Mouse (Mus musculus) kidney, postnatal 0 days (tissue): ENCODE results near the gene Fam19a2. TPM values are rescaled to one million over a fixed set of nuclear protein-coding genes. Genes with fewer than 3 reads are reported as not detected.

ENCODE experiments used
- ATAC-seq: fragments of 200-750 bp; cut with Nextera tagmentation; replicated peaks from 2 replicates; pipeline ENCODE4 v1.8.0; 2017; ENCODE audit warnings: low read depth, moderate number of reproducible peaks, moderate TSS enrichment, moderate library complexity; ENCODE audit not compliant: low FRiP score
- DNase-seq: peaks from one replicate; pipeline ENCODE4 v3.0.0-alpha.2; 2016; ENCODE audit warnings: low spot score
- H3K27ac ChIP-seq: fragments of 300-500 bp; sonication (generic); 2 replicates; pipeline ENCODE4 v1.5.1; 2014; ENCODE audit warnings: mild to moderate bottlenecking
- H3K27me3 ChIP-seq: fragments of 300-500 bp; sonication (generic); 2 replicates; pipeline ENCODE4 v1.6.1; 2014; ENCODE audit warnings: low read length, mixed read lengths; ENCODE audit not compliant: insufficient read depth
- H3K36me3 ChIP-seq: fragments of 300-500 bp; sonication (generic); 2 replicates; pipeline ENCODE4 v1.6.1; 2014; ENCODE audit warnings: low read length, mixed read lengths; ENCODE audit not compliant: insufficient read depth
- H3K4me1 ChIP-seq: fragments of 300-500 bp; sonication (generic); replicated peaks from 2 replicates; pipeline ENCODE4 v1.6.1; 2014; ENCODE audit warnings: antibody characterized with exemption, low read length, mixed read lengths; ENCODE audit not compliant: insufficient read depth
- H3K4me2 ChIP-seq: fragments of 300-500 bp; sonication (generic); 2 replicates; pipeline ENCODE4 v1.6.1; 2014; ENCODE audit warnings: mild to moderate bottlenecking, low read length, moderate library complexity, mixed read lengths
- H3K4me3 ChIP-seq: fragments of 300-500 bp; sonication (generic); replicated peaks from 2 replicates; pipeline ENCODE4 v1.5.1; 2014; ENCODE audit warnings: low read depth, low read length
- H3K9ac ChIP-seq: fragments of 300-500 bp; sonication (generic); 2 replicates; pipeline ENCODE4 v1.6.1; 2014; ENCODE audit warnings: low read depth, low read length
- H3K9me3 ChIP-seq: fragments of 300-500 bp; sonication (generic); replicated peaks from 2 replicates; pipeline ENCODE4 v1.6.1; 2016; ENCODE audit warnings: low read length, inconsistent platforms, mixed read lengths
- CTCF ChIP-seq: IDR thresholded peaks from 2 replicates; pipeline ENCODE4 v1.5.1; 2016; ENCODE audit warnings: antibody characterized with exemption, low read depth, mild to moderate bottlenecking, moderate library complexity
- WGBS: fragments of 180-500 bp; shearing (Covaris S2); extraction: QIAGEN DNeasy Blood & Tissue Kit; methylation state at CpG from one replicate; pipeline ENCODE4 v1.1.7; 2014; 5-methylcytosine and 5-hydroxymethylcytosine counted together
- polyA plus RNA-seq: library from polyadenylated mRNA; unstranded; fragments of >200 nt; fragmentation: Nextera tagmentation; extraction: Ambion mirVana; gene quantifications from 2 replicates; pipeline ENCODE4 v1.2.1, GENCODE M21; 2015

Gene Fam19a2
- polyA plus RNA-seq, 1 experiment from 2014 or later, result 2.0 TPM

- no peaks in the 10 kb centered on the region for H3K27me3 ChIP-seq
- H3K4me2 ChIP-seq, result no peak overlapping the region
- H3K36me3 ChIP-seq, result no peaks in the 10 kb centered on the region
- no peaks in the 10 kb centered on the region for H3K4me1 ChIP-seq
- no peak overlapping the region for H3K4me3 ChIP-seq
- no peak overlapping the region for H3K27ac ChIP-seq
- 64% methylated on average over 2 of the region's 2 CpGs for WGBS
- no peak for ATAC-seq
- no peaks in the 10 kb centered on the region for H3K9me3 ChIP-seq
- no peak overlapping the region for H3K9ac ChIP-seq
- no peak for DNase-seq
- TF ChIP-seq CTCF, result no peak
Observed at GRCm38 (mm10) chr10:123605671-123606070, 341.9 kb downstream of the Fam19a2 start.

- no peak overlapping the region for H3K4me2 ChIP-seq
- no peak overlapping the region for H3K9ac ChIP-seq
- H3K27ac ChIP-seq, result no peak overlapping the region
- H3K4me1 ChIP-seq, result no peaks in the 10 kb centered on the region
- DNase-seq (no peak), ATAC-seq (no peak)
- H3K36me3 ChIP-seq, result no peaks in the 10 kb centered on the region
- no peak for TF ChIP-seq CTCF
- H3K4me3 ChIP-seq, result no peak overlapping the region
- H3K27me3 ChIP-seq, result no peaks in the 10 kb centered on the region
- 83% methylated on average over 2 of the region's 2 CpGs for WGBS
- no peaks in the 10 kb centered on the region for H3K9me3 ChIP-seq
Observed at GRCm38 (mm10) chr10:123626691-123627090, 362.9 kb downstream of the Fam19a2 start.

DNA sequence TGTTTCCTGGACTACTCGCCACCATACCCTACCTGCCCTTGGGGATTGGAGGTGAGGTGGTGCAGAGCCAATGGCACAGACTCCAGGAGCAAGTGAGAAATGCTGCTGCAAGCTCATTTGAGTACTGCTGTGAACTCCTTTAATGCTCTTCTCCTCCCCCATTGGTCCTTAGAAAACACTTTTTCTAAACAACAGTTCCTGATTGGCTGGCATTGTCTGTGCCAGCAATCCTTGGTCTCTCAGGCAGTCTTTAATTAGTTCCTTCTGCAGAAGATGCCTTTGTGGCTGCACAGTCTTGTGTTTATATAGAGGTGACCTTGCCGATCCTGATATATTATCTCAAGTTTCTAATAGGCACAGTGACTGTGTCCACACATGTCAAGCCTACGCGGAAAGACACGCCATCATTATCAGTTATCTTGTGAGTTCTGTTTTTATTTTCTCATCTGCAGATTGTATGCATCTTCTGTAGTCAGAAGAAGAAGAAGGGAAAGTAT is 365.5 kb downstream of the Fam19a2 start:
- ATAC-seq, result no peak
- WGBS, result 78% methylated on average over 5 of the region's 5 CpGs

DNA sequence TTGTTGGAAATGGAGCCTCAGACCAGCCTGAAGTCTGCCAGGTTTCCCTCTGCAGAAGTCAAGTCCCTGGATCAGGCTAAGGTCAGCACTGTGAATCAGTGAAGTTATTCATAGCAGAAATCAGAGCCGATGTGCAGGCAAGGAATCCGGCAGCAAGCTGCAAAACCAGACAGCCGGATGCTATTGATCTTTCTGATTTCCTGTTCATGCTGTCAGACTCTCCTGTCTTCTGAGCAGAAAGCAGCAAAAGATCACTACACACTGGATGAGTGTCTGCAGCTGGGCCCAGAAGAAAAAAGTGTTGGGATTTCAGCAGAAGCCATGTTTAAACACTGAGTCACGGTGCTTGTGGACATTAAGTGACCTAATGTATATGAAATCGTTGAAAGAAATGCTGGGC is 368.2 kb downstream of the Fam19a2 start:
- Histone ChIP-seq H3K27ac (no peak overlapping the region), H3K4me2 (no peak overlapping the region), H3K9me3 (no peaks in the 10 kb centered on the region), H3K9ac (no peak overlapping the region), H3K4me1 (no peaks in the 10 kb centered on the region), H3K4me3 (no peak overlapping the region), H3K27me3 (no peaks in the 10 kb centered on the region), H3K36me3 (no peaks in the 10 kb centered on the region)
- no peak for TF ChIP-seq CTCF
- ATAC-seq (no peak; the same call in 1 of the 2 replicates), DNase-seq (peak; percentile 54)
- WGBS, result 35% methylated on average over 5 of the region's 5 CpGs

More for the DNA sequence above, 365.5 kb downstream of the Fam19a2 start:
- no peaks in the 10 kb centered on the region for H3K9me3 ChIP-seq
- no peak overlapping the region for H3K4me3 ChIP-seq
- H3K27me3 ChIP-seq, result no peaks in the 10 kb centered on the region
- no peak overlapping the region for H3K9ac ChIP-seq
- TF ChIP-seq CTCF, result no peak
- H3K4me1 ChIP-seq, result no peaks in the 10 kb centered on the region
- no peaks in the 10 kb centered on the region for H3K36me3 ChIP-seq
- DNase-seq, result no peak
- no peak overlapping the region for H3K27ac ChIP-seq
- no peak overlapping the region for H3K4me2 ChIP-seq

GRCm38 (mm10) chr10:123636655-123637054 is 372.9 kb downstream of the Fam19a2 start:
- Histone ChIP-seq H3K4me3 (no peak overlapping the region), H3K9me3 (no peaks in the 10 kb centered on the region), H3K4me2 (no peak overlapping the region), H3K27me3 (no peaks in the 10 kb centered on the region), H3K4me1 (no peaks in the 10 kb centered on the region), H3K27ac (no peak overlapping the region), H3K9ac (no peak overlapping the region), H3K36me3 (no peaks in the 10 kb centered on the region)
- DNase-seq, result no peak
- no peak for ATAC-seq
- no peak for TF ChIP-seq CTCF
- WGBS, result 92% methylated on average over 5 of the region's 5 CpGs

DNA sequence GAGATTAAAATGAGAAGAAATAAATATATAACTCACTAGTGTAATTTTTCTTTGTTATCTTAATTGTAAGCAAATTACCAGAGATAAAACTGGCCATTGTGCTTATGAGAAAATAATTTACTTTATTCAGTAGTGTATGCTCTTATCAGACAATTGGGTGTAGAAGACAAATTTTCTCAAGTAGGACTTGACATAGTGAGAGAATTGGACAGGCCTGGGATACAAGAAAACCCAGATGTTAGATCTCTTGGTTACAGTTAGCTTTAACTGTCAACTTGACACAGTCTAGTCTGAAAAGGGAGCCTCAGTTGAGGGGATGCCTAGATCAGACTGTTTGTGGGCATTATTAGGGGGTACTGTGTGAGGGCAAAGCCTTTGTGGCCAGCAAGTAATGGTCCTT is 373.7 kb downstream of the Fam19a2 start:
- no peaks in the 10 kb centered on the region for H3K9me3 ChIP-seq
- DNase-seq, result no peak
- no peak for TF ChIP-seq CTCF

GRCm38 (mm10) chr10:123645568-123645967 is 381.8 kb downstream of the Fam19a2 start:
- 94% methylated on average over 4 of the region's 4 CpGs for WGBS
- H3K27me3 ChIP-seq, result no peaks in the 10 kb centered on the region
- peak; percentile 22; the same call in 1 of the 2 replicates for TF ChIP-seq CTCF
- no peak overlapping the region for H3K4me2 ChIP-seq
- H3K36me3 ChIP-seq, result no peaks in the 10 kb centered on the region
- no peak overlapping the region for H3K4me3 ChIP-seq
- no peak overlapping the region for H3K9ac ChIP-seq
- no peaks in the 10 kb centered on the region for H3K4me1 ChIP-seq
- no peak overlapping the region for H3K27ac ChIP-seq
- H3K9me3 ChIP-seq, result no peaks in the 10 kb centered on the region
- no peak for DNase-seq
- no peak for ATAC-seq

More for the DNA sequence above, 373.7 kb downstream of the Fam19a2 start:
- no peak overlapping the region for H3K4me3 ChIP-seq
- H3K36me3 ChIP-seq, result no peaks in the 10 kb centered on the region
- H3K9ac ChIP-seq, result no peak overlapping the region
- no peak overlapping the region for H3K27ac ChIP-seq
- no peaks in the 10 kb centered on the region for H3K4me1 ChIP-seq
- no peak for ATAC-seq
- H3K4me2 ChIP-seq, result no peak overlapping the region
- no peaks in the 10 kb centered on the region for H3K27me3 ChIP-seq
